Mouse (Mus musculus): ENCODE data around the gene Olfr632.
"Not testable (repeated sequence)": the region's sequence is repeated elsewhere in the genome, so short reads cannot be mapped to it uniquely, and the experiment has no call there.

The Olfr632 gene

GRCm38 (mm10) chr7:103934264-103934663 is at the start of gene Olfr632:
Olfr632 (plus strand) TSS chr7:103934347.
- in situ Hi-C loops (cut with MboI; ENCODE audit: unreplicated experiment in 2 of 2) = loop anchor here in 1 of 2 experiments (25.0 kb wide), 1 partner anchor 1247 kb away; the partner anchor contains the start of genes Olfr557 and Trim68

- in situ Hi-C loops (cut with MboI; ENCODE audit: unreplicated experiment in 2 of 2) = no loop called here
These were observed 48.0 kb upstream of the Olfr632 start, which contains the start of gene Olfr66 for GRCm38 (mm10) chr7:103886152-103886551. Olfr66 (minus strand) TSS chr7:103886252.

- in situ Hi-C loops (cut with MboI; ENCODE audit: unreplicated experiment in 2 of 2) = no loop called here
These were observed 39.8 kb upstream of the Olfr632 start, which contains the start of gene Olfr64 for GRCm38 (mm10) chr7:103894385-103894784. Olfr64 (minus strand) TSS chr7:103894485.

- in situ Hi-C loops (cut with MboI; ENCODE audit: unreplicated experiment in 2 of 2) = no loop called here
These were observed 31.0 kb upstream of the Olfr632 start, which contains the start of gene Olfr65 for GRCm38 (mm10) chr7:103903187-103903586. Olfr65 (plus strand) TSS chr7:103903487.

GRCm38 (mm10) chr7:103910047-103910446 is 24.1 kb upstream of the Olfr632 start:
- in situ Hi-C loops (cut with MboI; ENCODE audit: unreplicated experiment in 2 of 2) = no loop called here

- in situ Hi-C loops (cut with MboI; ENCODE audit: unreplicated experiment in 2 of 2) = no loop called here
These were observed 21.1 kb upstream of the Olfr632 start for GRCm38 (mm10) chr7:103912969-103913511.

GRCm38 (mm10) chr7:103915338-103915737 is 18.8 kb upstream of the Olfr632 start:
- in situ Hi-C loops (cut with MboI; ENCODE audit: unreplicated experiment in 2 of 2) = no loop called here

GRCm38 (mm10) chr7:103928525-103928924 is 5.6 kb upstream of the Olfr632 start, which contains the start of gene Olfr631:
Olfr631 (plus strand) TSS chr7:103928825.
- in situ Hi-C loops (cut with MboI; ENCODE audit: unreplicated experiment in 2 of 2) = loop anchor here in 1 of 2 experiments (25.0 kb wide), 1 partner anchor 1241 kb away; the partner anchor contains the start of genes Olfr557 and Trim68

GRCm38 (mm10) chr7:103942730-103943129 is 8.6 kb downstream of the Olfr632 start:
- in situ Hi-C loops (cut with MboI; ENCODE audit: unreplicated experiment in 2 of 2) = loop anchor here (5.0 to 25.0 kb wide), 4 partner anchors 148 to 1428 kb away; partner anchors contain the start of genes Olfr67 (in 2 of the 2), Olfr243 (in 1 of the 2), Olfr557 (in 1 of the 2) and Trim68 (in 1 of the 2)

GRCm38 (mm10) chr7:103944137-103944536 is 10.0 kb downstream of the Olfr632 start, which contains the start of gene Olfr633:
Olfr633 (plus strand) TSS chr7:103944437.
- in situ Hi-C loops (cut with MboI; ENCODE audit: unreplicated experiment in 2 of 2) = loop anchor here (5.0 to 25.0 kb wide), 4 partner anchors 149 to 1429 kb away; partner anchors contain the start of genes Olfr67 (in 2 of the 2), Olfr243 (in 1 of the 2), Olfr557 (in 1 of the 2) and Trim68 (in 1 of the 2)

- in situ Hi-C loops (cut with MboI; ENCODE audit: unreplicated experiment in 2 of 2) = not testable (repeated sequence)
These were observed 32.7 kb downstream of the Olfr632 start for GRCm38 (mm10) chr7:103966873-103967272.

- in situ Hi-C loops (cut with MboI; ENCODE audit: unreplicated experiment in 2 of 2) = no loop called here
These were observed 36.7 kb downstream of the Olfr632 start, which contains the start of gene Olfr635 for GRCm38 (mm10) chr7:103970852-103971251. Olfr635 (plus strand) TSS chr7:103971152.

- in situ Hi-C loops (cut with MboI; ENCODE audit: unreplicated experiment in 2 of 2) = no loop called here
These were observed 37.6 kb downstream of the Olfr632 start for GRCm38 (mm10) chr7:103971782-103972181.

Data from v-Abl transformed pro-B cells (cell line).